Mouse (Mus musculus): ENCODE measurements around the gene Tsc2. TPM values are rescaled to one million over a fixed set of nuclear protein-coding genes. Genes with fewer than 3 reads are reported as not detected.

Gene Tsc2
- polyA plus RNA-seq, 1 experiment from 2014 or later: 59.3 TPM

DNA sequence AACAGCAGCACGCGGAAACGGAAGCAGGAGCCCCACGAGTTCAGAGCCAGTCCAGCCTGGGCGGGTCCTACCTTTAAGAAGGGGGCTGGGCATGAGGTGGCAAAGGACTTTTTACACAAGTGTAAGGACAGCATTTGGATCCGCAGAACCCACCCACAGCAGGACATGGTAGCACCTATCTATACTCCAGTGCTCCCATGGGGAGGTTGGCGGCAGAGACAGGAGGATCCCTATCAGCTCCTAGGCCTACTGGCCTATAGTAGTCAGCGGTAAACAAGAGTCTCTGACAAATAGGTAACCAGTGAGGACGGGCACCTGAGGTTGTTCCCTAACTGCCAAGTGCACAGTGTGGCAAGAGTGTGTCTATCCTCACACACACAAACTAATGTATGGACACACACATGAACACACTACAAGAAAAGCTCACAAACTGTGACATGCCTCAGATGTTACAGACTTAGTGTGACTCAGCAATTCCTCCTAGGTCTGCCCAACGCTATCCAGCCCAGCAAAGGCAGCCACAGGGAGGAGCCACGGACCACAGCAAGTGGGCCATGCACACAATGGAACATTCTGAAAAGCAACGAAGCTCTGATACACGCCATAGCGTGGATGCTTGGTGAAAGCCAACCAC lies 14.8 kb downstream of the Tsc2 start:
- DNase-seq (ENCODE audit: low spot score): no peak
- WGBS: 86% methylated on average over 14 of the region's 14 CpGs
- H3K4me1 ChIP-seq (replicated peaks; ENCODE audit: control insufficient read depth, insufficient read depth, low read length): no peaks in the 10 kb centered on the region
- no peaks in the 10 kb centered on the region for H3K9me3 ChIP-seq (ENCODE audit: control insufficient read depth, low read length)
- peaks cover 93% of the 10 kb centered on the region for H3K36me3 ChIP-seq (ENCODE audit: control insufficient read depth, insufficient read depth, low read length)
- no peak for ATAC-seq (replicated peaks; ENCODE audit: low FRiP score, low TSS enrichment, low read depth)
- no peak overlapping the region for H3K9ac ChIP-seq (ENCODE audit: low read length)
- H3K4me2 ChIP-seq (ENCODE audit: low read length): no peak overlapping the region
- no peaks in the 10 kb centered on the region for H3K27me3 ChIP-seq (replicated peaks; ENCODE audit: control insufficient read depth, insufficient read depth, low read length)
- no peak overlapping the region for H3K4me3 ChIP-seq (ENCODE audit: low read depth, low read length)
- no peak overlapping the region for H3K27ac ChIP-seq (ENCODE audit: low read depth)

DNA sequence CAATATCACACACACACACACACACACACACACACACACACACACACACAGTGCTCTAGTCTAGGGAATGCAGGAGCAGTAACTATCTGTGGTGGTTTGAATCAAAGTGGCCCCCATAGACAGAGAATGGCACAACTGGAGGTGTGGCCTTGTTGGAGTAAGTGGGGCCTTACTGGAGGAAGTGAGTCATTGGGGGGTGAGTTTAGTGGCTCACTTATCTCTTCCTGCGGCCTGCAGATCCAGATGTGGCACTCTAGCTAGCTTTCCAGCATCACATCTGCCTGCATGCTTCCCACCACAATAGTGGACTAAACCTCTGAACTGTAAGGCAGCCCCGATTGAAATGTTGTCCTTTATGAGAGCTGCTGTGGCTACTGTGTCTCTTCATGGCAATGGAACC lies 21.7 kb downstream of the Tsc2 start:
- ATAC-seq (replicated peaks; ENCODE audit: low FRiP score, low TSS enrichment, low read depth): no peak
- Histone ChIP-seq H3K4me2 (ENCODE audit: low read length) (no peak overlapping the region), H3K27ac (ENCODE audit: low read depth) (no peak overlapping the region), H3K9me3 (ENCODE audit: control insufficient read depth, low read length) (no peaks in the 10 kb centered on the region), H3K9ac (ENCODE audit: low read length) (no peak overlapping the region), H3K27me3 (replicated peaks; ENCODE audit: control insufficient read depth, insufficient read depth, low read length) (no peaks in the 10 kb centered on the region), H3K36me3 (ENCODE audit: control insufficient read depth, insufficient read depth, low read length) (peaks cover 63% of the 10 kb centered on the region), H3K4me3 (ENCODE audit: low read depth, low read length) (no peak overlapping the region), H3K4me1 (replicated peaks; ENCODE audit: control insufficient read depth, insufficient read depth, low read length) (no peaks in the 10 kb centered on the region)
- DNase-seq (ENCODE audit: low spot score): no peak
- 85% methylated on average over 2 of the region's 2 CpGs for WGBS

DNA sequence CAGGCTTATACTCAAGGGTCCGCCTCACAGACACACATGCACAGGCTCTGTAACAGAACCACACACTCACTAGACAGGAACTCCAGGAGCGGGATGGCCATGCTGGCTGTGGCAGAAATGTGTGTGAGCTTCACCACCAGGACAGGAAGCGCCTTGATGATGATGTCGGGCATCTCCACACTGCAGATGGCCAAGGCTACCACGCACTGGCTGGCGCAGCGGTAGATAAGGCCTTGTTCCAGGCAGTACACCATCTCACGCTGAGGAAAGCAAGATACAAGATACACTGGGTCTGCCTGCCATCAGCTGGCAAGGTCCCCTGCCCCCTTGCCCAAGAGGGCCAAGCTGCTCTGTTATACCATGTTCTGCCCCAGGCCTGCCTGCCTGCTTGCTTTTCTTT lies 23.6 kb downstream of the Tsc2 start:
- H3K4me2 ChIP-seq (ENCODE audit: low read length): no peak overlapping the region
- WGBS: 93% methylated on average over 8 of the region's 8 CpGs
- H3K27me3 ChIP-seq (replicated peaks; ENCODE audit: control insufficient read depth, insufficient read depth, low read length): no peaks in the 10 kb centered on the region
- H3K9me3 ChIP-seq (ENCODE audit: control insufficient read depth, low read length): no peaks in the 10 kb centered on the region
- H3K36me3 ChIP-seq (ENCODE audit: control insufficient read depth, insufficient read depth, low read length): peaks cover 62% of the 10 kb centered on the region
- ATAC-seq (replicated peaks; ENCODE audit: low FRiP score, low TSS enrichment, low read depth) (no peak), DNase-seq (ENCODE audit: low spot score) (no peak)
- no peak overlapping the region for H3K9ac ChIP-seq (ENCODE audit: low read length)
- no peaks in the 10 kb centered on the region for H3K4me1 ChIP-seq (replicated peaks; ENCODE audit: control insufficient read depth, insufficient read depth, low read length)
- H3K27ac ChIP-seq (ENCODE audit: low read depth): no peak overlapping the region
- no peak overlapping the region for H3K4me3 ChIP-seq (ENCODE audit: low read depth, low read length)

DNA sequence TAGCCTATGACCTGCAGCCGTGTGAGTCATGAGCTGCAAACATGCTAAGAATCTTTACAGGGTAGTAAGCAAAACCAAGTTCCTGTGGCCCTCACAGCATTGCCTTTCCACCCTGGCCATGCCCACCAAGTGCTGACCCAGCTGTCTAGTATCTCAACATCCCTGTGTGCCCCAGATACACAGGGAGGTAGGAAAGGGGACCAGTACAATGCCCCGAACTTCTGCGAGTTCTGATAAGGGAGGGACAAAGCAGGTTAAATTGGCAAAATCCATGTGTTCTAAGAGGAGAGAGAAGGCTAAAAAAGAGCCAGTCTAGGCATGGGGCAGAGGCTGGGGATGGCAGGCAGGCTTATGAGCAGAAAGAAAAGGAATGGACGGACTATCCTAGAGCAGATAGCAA lies 24.1 kb downstream of the Tsc2 start:
- H3K9ac ChIP-seq (ENCODE audit: low read length): no peak overlapping the region
- 95% methylated on average over 4 of the region's 4 CpGs for WGBS
- no peak overlapping the region for H3K4me3 ChIP-seq (ENCODE audit: low read depth, low read length)
- peaks cover 61% of the 10 kb centered on the region for H3K36me3 ChIP-seq (ENCODE audit: control insufficient read depth, insufficient read depth, low read length)
- DNase-seq (ENCODE audit: low spot score) (no peak), ATAC-seq (replicated peaks; ENCODE audit: low FRiP score, low TSS enrichment, low read depth) (no peak)
- no peak overlapping the region for H3K4me2 ChIP-seq (ENCODE audit: low read length)
- H3K27ac ChIP-seq (ENCODE audit: low read depth): no peak overlapping the region
- H3K27me3 ChIP-seq (replicated peaks; ENCODE audit: control insufficient read depth, insufficient read depth, low read length): no peaks in the 10 kb centered on the region
- H3K9me3 ChIP-seq (ENCODE audit: control insufficient read depth, low read length): no peaks in the 10 kb centered on the region
- H3K4me1 ChIP-seq (replicated peaks; ENCODE audit: control insufficient read depth, insufficient read depth, low read length): no peaks in the 10 kb centered on the region

DNA sequence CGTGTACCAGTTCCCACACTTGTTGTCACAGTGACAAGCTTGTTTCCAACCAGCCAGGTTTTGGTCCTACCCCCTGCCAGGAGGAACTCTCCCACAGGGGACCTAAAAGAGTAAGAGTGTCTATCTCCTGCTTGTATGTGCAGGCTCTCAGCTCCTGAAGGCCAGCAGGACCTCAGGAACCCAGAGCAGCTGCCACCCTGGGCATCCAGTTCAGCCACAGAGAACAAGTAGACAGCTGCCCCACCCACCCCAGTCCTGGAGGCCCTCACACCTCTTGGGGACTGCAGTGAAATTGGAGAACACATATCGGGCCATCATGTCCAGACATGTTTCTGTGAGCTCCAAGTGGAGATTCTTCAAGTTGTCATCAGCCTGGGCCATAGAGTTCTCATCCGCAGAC lies 27.9 kb downstream of the Tsc2 start:
- DNase-seq (ENCODE audit: low spot score): no peak
- peaks cover 85% of the 10 kb centered on the region for H3K36me3 ChIP-seq (ENCODE audit: control insufficient read depth, insufficient read depth, low read length)
- WGBS: 94% methylated on average over 3 of the region's 3 CpGs

DNA sequence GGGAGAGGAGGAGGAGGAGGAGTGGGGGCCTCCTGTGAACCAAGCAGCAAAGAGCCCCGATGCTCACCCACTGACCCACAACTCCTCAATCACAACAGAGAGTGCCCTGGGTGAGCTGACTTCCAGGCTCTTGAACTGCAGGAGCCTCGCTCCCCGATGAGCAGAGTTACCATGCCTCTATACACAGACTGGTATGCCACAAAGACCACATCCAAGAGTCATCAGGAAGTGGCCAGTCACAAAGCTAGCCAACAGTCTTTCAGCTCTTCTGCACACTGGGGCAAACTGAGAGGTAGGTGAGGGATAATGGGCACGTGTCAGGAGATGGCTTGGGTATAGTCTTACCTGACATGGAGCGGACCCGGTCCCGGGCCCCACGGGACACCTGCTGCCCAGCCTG lies 28.5 kb downstream of the Tsc2 start:
- no peak overlapping the region for H3K4me3 ChIP-seq (ENCODE audit: low read depth, low read length)
- no peak overlapping the region for H3K27ac ChIP-seq (ENCODE audit: low read depth)
- no peak overlapping the region for H3K9ac ChIP-seq (ENCODE audit: low read length)
- no peak overlapping the region for H3K4me2 ChIP-seq (ENCODE audit: low read length)
- no peaks in the 10 kb centered on the region for H3K27me3 ChIP-seq (replicated peaks; ENCODE audit: control insufficient read depth, insufficient read depth, low read length)
- DNase-seq (ENCODE audit: low spot score): no peak
- 94% methylated on average over 8 of the region's 8 CpGs for WGBS
- H3K9me3 ChIP-seq (ENCODE audit: control insufficient read depth, low read length): no peaks in the 10 kb centered on the region
- H3K4me1 ChIP-seq (replicated peaks; ENCODE audit: control insufficient read depth, insufficient read depth, low read length): no peaks in the 10 kb centered on the region
- H3K36me3 ChIP-seq (ENCODE audit: control insufficient read depth, insufficient read depth, low read length): peaks cover 89% of the 10 kb centered on the region
- no peak for ATAC-seq (replicated peaks; ENCODE audit: low FRiP score, low TSS enrichment, low read depth)

More for the DNA sequence above, 27.9 kb downstream of the Tsc2 start:
- Histone ChIP-seq H3K4me2 (ENCODE audit: low read length) (no peak overlapping the region), H3K9me3 (ENCODE audit: control insufficient read depth, low read length) (no peaks in the 10 kb centered on the region), H3K9ac (ENCODE audit: low read length) (no peak overlapping the region), H3K27me3 (replicated peaks; ENCODE audit: control insufficient read depth, insufficient read depth, low read length) (no peaks in the 10 kb centered on the region), H3K4me1 (replicated peaks; ENCODE audit: control insufficient read depth, insufficient read depth, low read length) (no peaks in the 10 kb centered on the region), H3K4me3 (ENCODE audit: low read depth, low read length) (no peak overlapping the region), H3K27ac (ENCODE audit: low read depth) (no peak overlapping the region)
- ATAC-seq (replicated peaks; ENCODE audit: low FRiP score, low TSS enrichment, low read depth): no peak

DNA sequence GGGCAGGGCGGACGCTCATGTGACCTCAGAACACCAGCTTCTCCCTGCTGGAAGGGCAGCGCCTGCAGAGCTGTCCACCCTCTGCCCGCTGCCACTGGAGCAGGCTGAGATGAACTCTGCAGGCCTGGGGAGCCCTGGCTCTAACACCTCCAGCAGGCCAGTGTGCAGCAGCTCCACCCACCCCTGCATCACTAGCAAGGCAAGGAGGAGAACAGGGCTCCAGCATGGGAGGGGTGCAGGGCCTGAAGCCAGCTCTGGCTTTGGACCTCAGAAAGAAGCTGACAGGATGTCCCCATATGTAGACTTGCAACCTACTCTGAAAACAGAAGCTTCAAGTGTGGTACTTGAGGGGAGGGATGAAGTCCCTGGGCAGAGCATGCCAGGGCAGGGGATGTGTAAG lies 31.9 kb downstream of the Tsc2 start:
- no peak overlapping the region for H3K27ac ChIP-seq (ENCODE audit: low read depth)

DNA sequence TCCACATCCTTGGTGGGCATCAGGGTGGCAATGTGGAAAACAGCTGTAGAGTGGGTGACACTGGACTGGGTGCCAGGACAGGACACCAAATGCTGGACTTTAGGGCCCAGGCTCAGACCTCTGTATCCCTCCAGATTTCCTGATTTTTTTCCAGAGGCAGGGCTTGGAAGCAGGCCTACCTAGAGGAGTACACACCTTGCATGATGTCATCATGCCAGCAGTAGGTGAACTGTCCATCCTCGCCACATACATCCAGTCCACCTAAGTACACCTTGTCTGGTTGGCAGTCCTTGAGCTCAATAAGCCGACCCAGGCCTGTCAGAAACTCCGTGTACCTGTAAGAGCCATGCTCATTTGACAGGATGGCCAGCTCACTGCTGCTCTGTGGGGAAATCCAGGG lies 34.4 kb downstream of the Tsc2 start:
- Histone ChIP-seq H3K4me3 (ENCODE audit: low read depth, low read length) (no peak overlapping the region), H3K9me3 (ENCODE audit: control insufficient read depth, low read length) (no peaks in the 10 kb centered on the region), H3K36me3 (ENCODE audit: control insufficient read depth, insufficient read depth, low read length) (peaks cover 98% of the 10 kb centered on the region), H3K4me1 (replicated peaks; ENCODE audit: control insufficient read depth, insufficient read depth, low read length) (no peaks in the 10 kb centered on the region), H3K4me2 (ENCODE audit: low read length) (no peak overlapping the region), H3K9ac (ENCODE audit: low read length) (no peak overlapping the region), H3K27me3 (replicated peaks; ENCODE audit: control insufficient read depth, insufficient read depth, low read length) (no peaks in the 10 kb centered on the region), H3K27ac (ENCODE audit: low read depth) (no peak overlapping the region)
- DNase-seq (ENCODE audit: low spot score) (no peak), ATAC-seq (replicated peaks; ENCODE audit: low FRiP score, low TSS enrichment, low read depth) (no peak)
- WGBS: 90% methylated on average over 3 of the region's 3 CpGs

More for the DNA sequence above, 31.9 kb downstream of the Tsc2 start:
- Histone ChIP-seq H3K36me3 (ENCODE audit: control insufficient read depth, insufficient read depth, low read length) (peaks cover 95% of the 10 kb centered on the region), H3K9me3 (ENCODE audit: control insufficient read depth, low read length) (no peaks in the 10 kb centered on the region), H3K9ac (ENCODE audit: low read length) (no peak overlapping the region), H3K4me3 (ENCODE audit: low read depth, low read length) (no peak overlapping the region), H3K27me3 (replicated peaks; ENCODE audit: control insufficient read depth, insufficient read depth, low read length) (no peaks in the 10 kb centered on the region), H3K4me1 (replicated peaks; ENCODE audit: control insufficient read depth, insufficient read depth, low read length) (no peaks in the 10 kb centered on the region), H3K4me2 (ENCODE audit: low read length) (no peak overlapping the region)
- ATAC-seq (replicated peaks; ENCODE audit: low FRiP score, low TSS enrichment, low read depth): no peak
- DNase-seq (ENCODE audit: low spot score): no peak
- 90% methylated on average over 4 of the region's 4 CpGs for WGBS

DNA sequence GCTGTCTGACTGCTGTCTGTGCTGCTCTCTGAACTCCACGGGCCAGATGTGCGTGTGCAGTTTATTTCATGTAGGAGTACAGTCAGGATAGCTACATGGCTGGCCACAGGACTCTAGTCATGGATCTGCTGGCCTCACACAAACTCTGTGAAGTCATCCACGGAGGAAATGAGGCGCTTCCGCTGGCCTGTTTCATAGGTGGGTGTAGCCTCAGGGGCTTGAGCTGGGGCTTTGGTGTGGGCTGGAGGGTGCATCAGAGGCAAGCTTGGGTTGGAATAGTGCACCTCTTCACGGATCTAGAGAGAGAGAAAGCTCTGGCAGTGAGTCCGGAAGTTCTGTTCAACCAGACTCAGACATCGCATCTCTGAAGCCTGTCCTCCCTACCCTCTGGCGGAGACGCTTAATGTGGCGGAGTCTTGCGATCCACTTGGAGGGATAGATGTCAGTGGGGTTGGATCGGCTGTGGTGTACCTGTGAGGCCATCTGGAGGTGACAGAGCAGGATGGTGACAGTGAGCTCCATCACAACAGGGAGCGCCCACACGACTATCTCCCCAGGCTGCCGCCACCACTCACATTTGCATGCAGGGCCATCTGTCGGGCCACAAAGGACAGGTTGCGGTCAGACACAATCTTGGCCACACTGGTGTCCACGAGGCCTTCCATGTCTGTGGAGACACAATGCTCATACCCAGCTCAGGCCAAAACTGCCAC lies 35.8 kb downstream of the Tsc2 start:
- 90% methylated on average over 19 of the region's 19 CpGs for WGBS
- peaks cover 97% of the 10 kb centered on the region for H3K36me3 ChIP-seq (ENCODE audit: control insufficient read depth, insufficient read depth, low read length)
- ATAC-seq (replicated peaks; ENCODE audit: low FRiP score, low TSS enrichment, low read depth): no peak

More for the DNA sequence above, 35.8 kb downstream of the Tsc2 start:
- Histone ChIP-seq H3K9me3 (ENCODE audit: control insufficient read depth, low read length) (no peaks in the 10 kb centered on the region), H3K27ac (ENCODE audit: low read depth) (no peak overlapping the region), H3K27me3 (replicated peaks; ENCODE audit: control insufficient read depth, insufficient read depth, low read length) (no peaks in the 10 kb centered on the region), H3K4me2 (ENCODE audit: low read length) (no peak overlapping the region), H3K4me3 (ENCODE audit: low read depth, low read length) (no peak overlapping the region), H3K9ac (ENCODE audit: low read length) (no peak overlapping the region), H3K4me1 (replicated peaks; ENCODE audit: control insufficient read depth, insufficient read depth, low read length) (no peaks in the 10 kb centered on the region)
- no peak for DNase-seq (ENCODE audit: low spot score)

All from intestine, embryonic 14.5 days (tissue).